Mouse (Mus musculus): ENCODE measurements around the gene Tshz2. TPM values are rescaled to one million over a fixed set of nuclear protein-coding genes. Genes with fewer than 3 reads are reported as not detected.
A peak's percentile ranks its signal among the peaks of the same experiment; 100 is the strongest.
"Not testable (repeated sequence)": the region's sequence is repeated elsewhere in the genome, so short reads cannot be mapped to it uniquely, and the experiment has no call there.

Tshz2 gene
- polyA plus RNA-seq, 1 experiment: 48.6 TPM

DNA sequence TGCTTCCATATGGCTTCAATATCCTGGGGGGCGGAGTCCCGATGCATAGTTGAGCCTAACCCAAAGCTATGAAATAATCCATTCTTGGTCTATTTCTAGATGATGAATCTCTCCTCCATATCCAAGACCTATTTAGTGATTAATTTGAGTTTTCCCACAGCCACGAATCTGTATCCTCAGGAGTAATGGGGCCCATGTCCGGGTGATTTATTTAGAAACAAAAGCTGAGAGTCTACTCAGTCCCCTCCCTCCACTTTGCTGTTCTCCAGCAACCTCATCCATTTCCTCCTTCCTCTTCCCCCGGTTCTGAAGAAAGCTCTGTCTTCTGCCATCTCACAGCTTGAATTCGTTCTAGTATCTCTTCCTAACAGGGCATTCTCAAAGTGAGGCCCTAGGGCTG is 125.3 kb downstream of the Tshz2 start:
- DNase-seq (ENCODE audit: low read depth): no peak

DNA sequence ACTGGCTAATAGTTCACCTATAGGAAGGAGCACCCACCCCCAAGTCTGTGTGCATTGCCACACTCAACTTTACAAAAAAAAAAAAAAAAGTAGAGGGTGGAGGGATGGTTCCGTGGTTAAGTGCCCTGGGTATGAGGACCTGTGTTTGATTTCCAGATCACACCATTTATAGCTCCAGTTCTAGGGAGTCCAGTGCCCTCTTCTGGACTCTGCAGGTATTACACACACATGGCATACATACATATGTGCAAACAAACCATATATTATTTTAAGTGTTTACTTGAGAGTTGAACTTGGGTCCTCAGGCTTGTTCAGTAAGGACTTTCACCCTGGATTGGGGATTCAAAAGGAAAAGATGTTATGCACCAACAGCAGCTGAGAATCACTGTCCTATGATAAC is 127.3 kb downstream of the Tshz2 start:
- DNase-seq (ENCODE audit: low read depth): no peak

- no peak for DNase-seq (ENCODE audit: low read depth)
Measured at GRCm38 (mm10) chr2:169761726-169762125, 128.9 kb downstream of the Tshz2 start.

GRCm38 (mm10) chr2:169762301-169762700 is 129.5 kb downstream of the Tshz2 start:
- no peak for DNase-seq (ENCODE audit: low read depth)

- DNase-seq (ENCODE audit: low read depth): no peak
Measured at GRCm38 (mm10) chr2:169763716-169764115, 130.9 kb downstream of the Tshz2 start.

GRCm38 (mm10) chr2:169766247-169766646 is 133.4 kb downstream of the Tshz2 start:
- no peak for DNase-seq (ENCODE audit: low read depth)

DNA sequence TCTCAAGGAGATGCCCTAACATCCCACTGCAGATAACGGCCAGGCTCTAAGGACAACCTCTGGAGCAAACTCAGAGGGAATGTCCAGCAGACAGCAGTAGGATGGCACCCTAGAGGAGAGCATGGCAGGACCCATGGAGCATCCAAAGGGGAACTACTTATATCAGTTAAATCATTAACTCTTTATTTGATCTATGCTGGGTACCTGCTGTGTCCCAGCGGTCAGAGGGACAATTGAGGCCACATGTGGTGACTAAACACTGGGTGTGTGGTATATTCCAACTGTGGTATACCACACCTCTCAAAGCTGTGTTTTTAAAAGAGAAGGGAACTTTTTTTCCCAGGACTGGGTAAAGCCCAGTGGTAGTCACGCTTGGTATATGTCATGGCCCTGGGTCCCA is 134.5 kb downstream of the Tshz2 start:
- DNase-seq (ENCODE audit: low read depth): no peak

GRCm38 (mm10) chr2:169775078-169775477 is 142.3 kb downstream of the Tshz2 start:
- no peak for DNase-seq (ENCODE audit: low read depth)

DNA sequence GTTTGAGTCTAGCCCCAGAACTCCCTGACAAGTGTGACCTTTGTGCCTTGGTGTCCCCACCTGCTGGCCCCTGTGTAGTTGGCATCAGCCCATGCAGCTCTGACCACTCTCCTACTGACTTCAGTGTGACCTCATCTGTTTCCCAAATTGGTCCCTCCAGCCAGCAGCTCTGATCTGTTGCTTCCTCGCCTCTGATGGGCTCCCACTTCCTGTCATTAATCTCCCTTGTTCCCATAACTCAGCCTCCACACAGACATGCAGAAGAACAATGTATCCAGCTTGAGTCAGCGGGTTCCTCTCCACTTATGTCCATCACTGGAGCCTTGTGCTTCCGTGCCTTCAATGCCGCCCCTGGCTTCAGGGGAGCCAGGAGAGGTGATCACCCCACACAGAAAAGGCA is 144.4 kb downstream of the Tshz2 start:
- no peak for DNase-seq (ENCODE audit: low read depth)

DNA sequence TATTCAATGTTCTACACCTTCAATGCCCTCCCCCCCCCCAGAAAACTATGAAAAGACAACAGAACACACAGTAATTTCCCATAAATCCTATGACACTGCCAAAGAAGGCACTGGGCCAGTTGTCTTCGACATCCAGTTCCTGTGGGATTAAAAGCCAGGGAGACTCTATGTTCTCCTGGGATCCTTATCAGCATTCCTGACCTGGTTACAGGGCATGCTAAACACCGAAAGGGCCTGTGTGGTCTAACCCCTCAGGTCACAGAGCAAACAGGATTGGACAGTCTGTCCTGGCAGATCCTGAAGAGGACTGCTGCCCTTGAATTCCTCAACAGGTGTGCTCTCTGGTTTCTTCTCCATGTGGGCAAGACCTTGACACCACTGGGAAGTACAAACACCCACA is 145.0 kb downstream of the Tshz2 start:
- DNase-seq (ENCODE audit: low read depth): peak; percentile 44

GRCm38 (mm10) chr2:169778740-169779345 is 146.0 kb downstream of the Tshz2 start:
- DNase-seq (ENCODE audit: low read depth): no peak

DNA sequence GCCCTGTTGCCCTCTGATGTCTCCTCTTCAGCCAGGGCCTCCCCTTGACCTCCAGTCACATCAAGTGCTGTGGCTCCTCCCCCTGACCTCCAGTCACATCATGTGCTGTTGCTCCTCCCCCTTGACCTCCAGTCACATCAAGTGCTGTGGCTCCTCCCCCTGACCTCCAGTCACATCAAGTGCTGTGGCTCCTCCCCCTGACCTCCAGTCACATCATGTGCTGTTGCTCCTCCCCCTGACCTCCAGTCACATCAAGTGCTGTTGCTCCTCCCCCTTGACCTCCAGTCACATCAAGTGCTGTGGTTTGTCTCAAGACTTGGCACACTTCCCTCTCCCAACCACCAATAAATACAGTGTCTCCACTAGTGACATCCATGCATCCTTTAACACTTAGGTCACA is 148.9 kb downstream of the Tshz2 start:
- DNase-seq (ENCODE audit: low read depth): not testable (repeated sequence)

GRCm38 (mm10) chr2:169782874-169783680 is 150.3 kb downstream of the Tshz2 start:
- no peak for DNase-seq (ENCODE audit: low read depth)

DNA sequence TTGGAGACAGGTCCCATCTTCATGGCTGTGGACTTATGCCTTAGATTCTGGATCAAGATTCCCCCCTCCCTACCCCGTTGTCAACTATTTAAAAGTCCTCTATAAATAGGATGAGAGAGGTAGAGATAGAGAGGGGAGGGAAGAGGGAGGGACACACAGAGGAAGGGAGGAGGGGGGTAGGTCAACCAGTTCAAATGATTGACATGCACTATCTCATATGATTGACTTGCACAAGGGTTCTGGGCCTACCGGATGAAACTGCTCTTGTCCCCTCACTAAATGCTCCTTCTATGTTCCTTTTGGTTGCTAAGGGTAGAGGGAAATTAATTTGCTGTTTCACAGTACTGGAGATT is 150.8 kb downstream of the Tshz2 start:
- no peak for DNase-seq (ENCODE audit: low read depth)

DNA sequence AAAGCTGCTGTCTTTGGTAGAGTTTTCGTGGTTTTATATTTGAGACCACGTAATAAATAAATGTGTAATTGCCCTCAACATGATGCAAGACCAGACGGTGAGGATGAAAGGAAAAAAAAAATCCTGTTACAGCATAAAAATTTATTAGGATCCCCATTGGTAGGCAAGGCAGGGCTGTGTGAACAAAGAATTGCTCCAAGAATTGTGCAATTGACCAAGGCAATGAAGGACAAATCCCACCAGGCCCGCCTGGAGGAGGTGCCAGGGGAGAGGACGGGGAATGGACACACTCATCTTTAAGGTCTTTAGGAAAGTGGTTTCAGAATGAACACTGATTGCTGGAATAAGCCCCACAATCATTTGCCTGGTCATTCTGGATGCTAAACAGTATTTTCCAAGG is 154.6 kb downstream of the Tshz2 start:
- DNase-seq (ENCODE audit: low read depth): no peak

- DNase-seq (ENCODE audit: low read depth): no peak
Measured at GRCm38 (mm10) chr2:169787906-169788305, 155.1 kb downstream of the Tshz2 start.

DNA sequence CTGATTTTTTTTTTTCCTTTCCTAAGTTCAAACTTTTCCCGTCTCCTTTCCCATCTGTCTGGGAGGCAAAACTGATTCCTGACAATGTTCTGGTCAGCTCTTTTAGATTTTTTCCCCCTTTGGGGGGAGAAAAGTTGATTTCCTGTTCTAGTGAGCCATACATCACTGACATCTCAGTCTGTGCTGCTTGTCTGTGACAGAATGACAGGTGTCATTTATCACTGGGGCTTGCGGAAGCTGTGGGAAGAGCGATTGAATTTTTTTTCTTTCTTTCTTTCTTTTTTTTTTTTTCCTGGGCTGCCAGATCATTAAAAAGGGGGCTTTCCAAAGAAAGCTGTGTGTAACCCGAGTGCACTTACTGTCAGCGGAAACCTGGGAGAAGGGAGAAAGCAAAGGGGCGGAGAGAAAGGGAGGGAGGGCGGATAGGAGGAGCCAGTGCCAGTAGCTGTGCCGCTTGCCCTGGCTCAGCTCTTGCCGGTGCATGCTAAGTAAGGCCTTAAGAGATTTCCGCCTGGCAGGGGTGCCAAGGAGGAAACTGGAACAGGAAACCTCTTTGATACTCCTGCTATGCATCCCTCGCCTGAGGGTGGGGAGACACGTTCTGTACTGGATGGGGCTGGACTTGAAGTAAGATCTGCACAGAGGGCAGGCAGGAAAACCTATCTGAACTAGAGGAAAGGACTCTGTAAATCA is 157.8 kb downstream of the Tshz2 start:
- DNase-seq (ENCODE audit: low read depth): peak; percentile 59

GRCm38 (mm10) chr2:169792706-169793105 is 159.9 kb downstream of the Tshz2 start:
- no peak for DNase-seq (ENCODE audit: low read depth)

DNA sequence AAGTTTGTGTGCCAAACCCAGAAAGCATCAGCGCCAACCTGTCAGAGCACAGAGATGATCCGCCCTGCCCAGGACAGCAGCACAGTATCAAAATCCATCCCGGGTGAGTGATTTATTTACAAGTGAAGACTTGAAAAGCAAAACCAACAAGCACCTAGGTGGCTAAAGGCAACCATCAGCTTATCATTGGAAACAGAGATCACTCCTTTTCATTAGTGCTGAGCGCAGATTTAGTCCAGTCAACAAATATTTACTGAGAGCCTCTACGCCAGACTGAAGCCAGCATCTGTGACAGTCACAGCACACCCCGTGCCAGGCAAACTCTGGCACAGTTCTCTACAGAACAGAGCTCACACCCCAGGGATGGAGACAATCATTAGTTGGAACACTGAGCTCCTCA is 169.4 kb downstream of the Tshz2 start:
- no peak for DNase-seq (ENCODE audit: low read depth)

DNA sequence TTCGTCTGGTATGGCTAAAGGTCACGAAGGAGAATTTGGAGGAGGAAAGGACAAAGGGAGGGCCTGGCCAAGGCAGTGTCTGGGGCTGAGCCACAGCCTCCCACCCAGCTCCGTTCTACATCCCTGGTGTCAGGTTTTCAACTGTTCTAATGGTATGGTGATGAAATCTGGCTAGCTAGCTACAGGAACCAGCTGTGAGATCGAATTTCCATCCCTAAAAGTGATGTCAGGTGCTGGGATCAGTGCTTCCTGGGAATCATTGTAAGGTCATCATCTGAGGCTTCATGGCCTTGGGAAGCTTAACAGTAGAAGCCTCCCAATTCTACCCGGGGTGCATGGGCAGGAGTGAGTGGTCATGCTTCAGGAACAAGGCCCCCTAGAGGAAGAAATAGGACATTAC is 171.6 kb downstream of the Tshz2 start:
- no peak for DNase-seq (ENCODE audit: low read depth)

- DNase-seq (ENCODE audit: low read depth): no peak
Measured at GRCm38 (mm10) chr2:169805545-169805944, 172.7 kb downstream of the Tshz2 start.

GRCm38 (mm10) chr2:169811589-169811988 is 178.8 kb downstream of the Tshz2 start:
- no peak for DNase-seq (ENCODE audit: low read depth)

- no peak for DNase-seq (ENCODE audit: low read depth)
Measured at GRCm38 (mm10) chr2:169812055-169812454, 179.2 kb downstream of the Tshz2 start.
